In the genomic region with DNA sequence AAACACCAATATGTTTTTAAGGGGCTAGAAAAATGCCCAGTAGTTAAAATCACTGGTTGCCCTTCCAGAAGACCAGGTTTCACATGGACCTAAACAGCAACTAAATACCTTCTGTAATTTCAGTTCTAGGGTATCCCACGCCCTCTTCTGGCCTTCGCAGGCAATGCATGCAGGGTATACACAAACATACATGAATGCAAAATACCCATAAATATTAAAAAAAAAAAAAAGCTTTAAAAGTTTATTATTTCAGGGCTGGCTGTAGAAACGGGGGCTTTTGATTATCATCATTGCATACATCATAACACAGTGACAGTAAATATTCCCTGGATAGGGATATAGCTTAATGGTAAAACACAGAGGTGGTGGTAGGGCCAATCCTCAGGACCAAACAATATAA, we compare ENCODE assay signal across 7 mouse cellular contexts. TPM values are rescaled to one million over a fixed set of nuclear protein-coding genes. Genes with fewer than 3 reads are reported as not detected.
DNase-seq lines count a peak whose midpoint lies in the region; ATAC-seq and TF ChIP-seq lines count a peak whose summit lies in the region.

No protein-coding gene starts in this region.

- peak; percentile 89 for DNase-seq in 3T3-L1 (ENCODE audit: low read depth, low spot score)
- peak; percentile 82 for DNase-seq in CH12.LX (ENCODE audit: extremely low read depth)
- DNase-seq in cerebellum, adult 8-10 months, result peak; percentile 36
- peak; percentile 72 for DNase-seq in forelimb bud, embryonic 11.5 days (ENCODE audit: low read depth, low spot score)
- peak; percentile 23 to 60 for DNase-seq in kidney, adult 8-10 months
- DNase-seq in retina, embryonic 14.5 days (ENCODE audit: low spot score), result peak; percentile 72

- peak; percentile 45 for TF ChIP-seq RAD21 in CH12.LX (IDR thresholded peaks at IDR 0.05; ENCODE audit: low read depth, low read length)

- H3K4me2 ChIP-seq in CH12.LX (ENCODE audit: insufficient read depth, low read depth, poor library complexity, severe bottlenecking), result peak overlapping the region; percentile 99; the same call in 1 of the 2 replicates
- peak overlapping the region; percentile 77 for H3K4me2 ChIP-seq in lung, embryonic 15.5 days

- TF ChIP-seq POLR2A in CH12.LX (IDR thresholded peaks at IDR 0.05; ENCODE audit: low read depth, low read length), result no peak

- WGBS in lung, embryonic 15.5 days, result 4% methylated on average over 3 of the region's 3 CpGs

- ATAC-seq in lung, embryonic 15.5 days (ENCODE audit: borderline replicate concordance, extremely low read depth, low FRiP score, low TSS enrichment), result no peak

- H3K9ac ChIP-seq in CH12.LX (ENCODE audit: insufficient read depth, low read depth), result peak overlapping the region; percentile 92
- peak overlapping the region; percentile 98 for H3K9ac ChIP-seq in lung, embryonic 15.5 days

- no peaks in the 10 kb centered on the region for H3K9me3 ChIP-seq in CH12.LX (replicated peaks; ENCODE audit: low read length)
- H3K9me3 ChIP-seq in lung, embryonic 15.5 days, result no peaks in the 10 kb centered on the region

- H3K4me3 ChIP-seq in CH12.LX (replicated peaks in 1 of 3; ENCODE audit: low read depth in 2 of 3, low read length in 2 of 3, poor library complexity in 1 of 3), result peak overlapping the region; percentile 59 to 94 (median 73)
- H3K4me3 ChIP-seq in lung, embryonic 15.5 days, result peak overlapping the region; percentile 95

- in situ Hi-C loops in CH12.LX (cut with MboI; ENCODE audit: low pct_ligation_motif_present, low pct_unique_long_range_greater_than_20kb, low sequenced_read_pairs), result loop anchor here (10.0 kb wide), 1 partner anchor 139 kb away; no protein-coding TSS in a partner anchor

- peaks cover 15 to 50% of the 10 kb centered on the region in 2 experiments for H3K36me3 ChIP-seq in CH12.LX (replicated peaks in 1 of 2; ENCODE audit: control insufficient read depth in 1 of 2, insufficient read depth in 1 of 2, low read length in 1 of 2)
- H3K36me3 ChIP-seq in lung, embryonic 15.5 days, result peaks cover 24% of the 10 kb centered on the region

- peaks cover 5 to 44% of the 10 kb centered on the region in 2 experiments; a peak in 3 of 4 replicates for H3K4me1 ChIP-seq in CH12.LX (ENCODE audit: control insufficient read depth in 1 of 2, insufficient read depth in 2 of 2)
- peaks cover 20% of the 10 kb centered on the region for H3K4me1 ChIP-seq in lung, embryonic 15.5 days

- dilution Hi-C loops in CH12.LX (cut with MboI; ENCODE audit: extremely low pct_ligation_motif_present, extremely low pct_unique_long_range_greater_than_20kb, low sequenced_read_pairs), result no loop called here

- H3K79me2 ChIP-seq in CH12.LX (replicated peaks; ENCODE audit: control insufficient read depth, extremely low read depth, insufficient read depth, poor library complexity, severe bottlenecking), result peaks cover 60% of the 10 kb centered on the region

- no peak overlapping the region for H3K27ac ChIP-seq in CH12.LX (ENCODE audit: insufficient read depth, low read depth)
- H3K27ac ChIP-seq in lung, embryonic 15.5 days, result no peak overlapping the region

- no peaks in the 10 kb centered on the region for H3K27me3 ChIP-seq in CH12.LX (replicated peaks)
- H3K27me3 ChIP-seq in lung, embryonic 15.5 days, result no peaks in the 10 kb centered on the region

- peak; percentile 74 to 83 for TF ChIP-seq CTCF in CH12.LX (conservative IDR thresholded peaks at IDR 0.05 in 1 of 2, IDR thresholded peaks at IDR 0.05 in 1 of 2; ENCODE audit: low read depth in 2 of 2, low read length in 2 of 2)

- no peak for TF ChIP-seq EP300 in CH12.LX (IDR thresholded peaks at IDR 0.05; ENCODE audit: low read length)

TF ChIP-seq in CH12.LX, 34 proteins besides CTCF, POLR2A, EP300 and RAD21:
- no peak for TF ChIP-seq ZMIZ1 (IDR thresholded peaks at IDR 0.05; ENCODE audit: low read depth, low read length)
- TF ChIP-seq JUN (IDR thresholded peaks at IDR 0.05; ENCODE audit: insufficient read depth, low read depth, low read length), result no peak
- TF ChIP-seq HCFC1 (IDR thresholded peaks at IDR 0.05; ENCODE audit: low read depth, low read length), result no peak
- 0 out of 2 replicates have a peak, but pooled peaks have one; percentile 25 for TF ChIP-seq MYC (IDR thresholded peaks at IDR 0.05; ENCODE audit: low read depth, low read length)
- peak; percentile 36 for TF ChIP-seq SMC3 (IDR thresholded peaks at IDR 0.05; ENCODE audit: low read depth, low read length)
- TF ChIP-seq SIN3A (IDR thresholded peaks at IDR 0.05; ENCODE audit: low read length), result peak; percentile 15; the same call in 1 of the 2 replicates
- TF ChIP-seq ZNF384 (IDR thresholded peaks at IDR 0.05; ENCODE audit: low read depth, low read length), result peak; percentile 65
- no peak for TF ChIP-seq PAX5 (IDR thresholded peaks at IDR 0.05; ENCODE audit: low read length)
- no peak for TF ChIP-seq GABPA (IDR thresholded peaks at IDR 0.05; ENCODE audit: insufficient replicate concordance, low read depth, low read length)
- TF ChIP-seq NRF1 (IDR thresholded peaks at IDR 0.05; ENCODE audit: low read depth, low read length), result no peak
TF ChIP-seq in CH12.LX: peak in this region for 4.

RNA-seq across cellular contexts. Expression of a gene that starts 1.5 kb away (rescaled TPM):
- 64.8 and 81.7 TPM in 2 replicates for total RNA-seq in CH12.LX (2012; rRNA removed)
- total RNA-seq in CH12.LX (2014; rRNA removed), result 78.6 and 88.0 TPM in 2 replicates
- polyA plus RNA-seq in CH12.LX (2012; ENCODE audit: insufficient read length, low read depth), result 110 and 114 TPM in 2 replicates
- polyA plus RNA-seq in lung, embryonic 15.5 days (2015; fragmentation: Nextera tagmentation; extraction: Ambion mirVana), result 62.4 and 64.6 TPM in 2 replicates

Comparison
In these comparisons a context has a peak if more than half of its experiments do, and no peak if none do; other contexts are left out.
1. DNase-seq: peak in every context shown above with its lines; median percentile 89 in 3T3-L1; 82 in CH12.LX; 72 in forelimb bud, embryonic 11.5 days; 72 in retina, embryonic 14.5 days; 42 in kidney, adult 8-10 months; 36 in cerebellum, adult 8-10 months.